ENCODE assay signal across 6 mouse cellular contexts in the genomic region with DNA sequence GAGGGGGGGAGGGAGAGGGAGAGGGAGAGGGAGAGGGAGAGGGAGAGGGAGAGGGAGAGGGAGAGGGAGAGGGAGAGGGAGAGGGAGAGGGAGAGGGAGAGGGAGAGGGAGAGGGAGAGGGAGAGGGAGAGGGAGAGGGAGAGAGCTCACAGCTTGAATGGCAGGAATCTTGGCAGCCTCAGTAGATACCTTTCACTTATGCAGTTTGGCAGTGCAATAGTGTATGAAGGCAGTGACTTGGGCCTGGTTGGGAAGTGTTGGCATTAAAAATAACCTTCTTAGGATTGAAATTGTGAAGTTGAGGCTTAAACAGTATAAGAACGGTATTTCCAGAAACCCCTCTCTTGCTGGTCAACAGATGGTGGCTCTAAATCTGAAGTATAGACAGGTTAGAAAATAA.
DNase-seq lines count a peak whose midpoint lies in the region; TF ChIP-seq lines count a peak whose summit lies in the region.
"Not testable (repeated sequence)": the region's sequence is repeated elsewhere in the genome, so short reads cannot be mapped to it uniquely, and the experiment has no call there.

No protein-coding gene starts in this region.

- not testable (repeated sequence) for TF ChIP-seq CTCF in brain, embryonic 14.5 days (IDR thresholded peaks at IDR 0.05; ENCODE audit: borderline replicate concordance, extremely low read depth, insufficient read depth, insufficient read length)

- TF ChIP-seq POLR2A in brain, embryonic 14.5 days (IDR thresholded peaks at IDR 0.05; ENCODE audit: borderline replicate concordance, extremely low read depth, insufficient read depth, insufficient read length, poor library complexity, severe bottlenecking) = not testable (repeated sequence)

- DNase-seq in brain, embryonic 14.5 days (ENCODE audit: low read depth) = peak; percentile 3
- peak; percentile 11 for DNase-seq in cerebellum, adult 11-12 months
- peak; percentile 5 for DNase-seq in cerebellum, adult 8-10 months
- peak; percentile 29 for DNase-seq in cerebellum, adult 9-11 months
- DNase-seq in cerebellum, postnatal 25 days = peak; percentile 13 to 27
- DNase-seq in right cerebral cortex, adult 18-20 months = peak; percentile 1

Comparison
In these comparisons a context has a peak if more than half of its experiments do, and no peak if none do; other contexts are left out.
1. Peak in every context shown above with its lines: DNase-seq.